Mouse (Mus musculus): ENCODE data around the gene Pofut2. TPM values are rescaled to one million over a fixed set of nuclear protein-coding genes. Genes with fewer than 3 reads are reported as not detected.
"Not testable (repeated sequence)": the region's sequence is repeated elsewhere in the genome, so short reads cannot be mapped to it uniquely, and the experiment has no call there.

The Pofut2 gene
- total RNA-seq, 2 experiments from 2014 or later = 31.7 to 32.6 TPM

DNA sequence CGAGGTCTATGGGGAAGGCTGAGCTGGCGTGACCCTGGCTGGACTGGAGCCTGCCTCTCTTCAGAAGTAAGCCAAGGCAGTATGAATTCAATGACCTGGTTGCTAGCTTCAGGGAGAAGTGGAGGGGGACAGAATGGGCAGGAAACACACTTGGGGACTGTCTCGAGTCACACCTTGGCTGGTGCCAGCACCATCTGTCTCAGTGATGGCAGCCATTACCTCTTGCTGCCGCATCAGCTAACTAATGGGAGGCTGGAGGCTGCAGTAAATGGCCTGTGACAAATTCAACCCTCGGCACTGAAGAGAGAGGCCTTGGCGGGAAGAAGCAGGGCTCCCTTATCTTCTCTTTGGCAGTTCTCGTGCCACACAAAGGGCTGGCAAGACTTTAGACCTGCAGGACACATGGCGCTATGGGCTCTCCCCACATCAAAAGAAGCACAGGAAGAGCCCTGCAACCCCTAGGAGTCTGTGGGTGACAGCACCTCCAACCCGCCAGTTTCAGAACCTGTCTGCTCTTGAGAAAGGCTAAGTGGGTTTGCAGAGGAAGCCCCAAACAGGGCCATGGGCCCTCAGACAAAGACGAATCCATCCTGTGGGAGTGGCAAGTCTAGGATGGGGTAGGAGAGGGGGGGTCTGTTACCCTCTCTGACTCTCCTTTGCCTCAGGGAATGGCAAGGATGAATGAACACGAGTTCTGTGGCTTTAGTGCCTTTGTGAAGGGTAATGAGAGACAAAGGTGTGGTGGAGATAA, 14.1 kb downstream of the Pofut2 start:
- no peak for DNase-seq

DNA sequence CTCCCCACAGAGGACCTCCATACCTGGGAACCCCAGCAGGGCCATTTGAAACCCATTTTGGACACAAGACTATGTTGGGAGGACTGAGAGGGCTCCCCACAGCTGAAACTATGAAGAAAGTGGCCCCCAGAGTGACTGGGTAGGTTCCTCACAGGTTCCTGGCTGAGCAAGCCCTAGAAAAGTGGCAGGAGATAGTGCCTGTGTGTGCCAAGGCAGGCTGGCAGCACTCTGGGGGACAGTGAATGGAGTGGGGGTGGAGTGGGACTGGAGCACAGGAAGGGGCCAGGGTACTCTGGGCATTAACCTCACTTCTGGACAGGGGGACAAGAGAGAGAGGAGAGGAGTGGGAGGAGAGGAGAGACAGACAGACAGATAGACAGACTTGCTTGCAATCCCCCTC, 14.8 kb downstream of the Pofut2 start:
- no peak for DNase-seq

DNA sequence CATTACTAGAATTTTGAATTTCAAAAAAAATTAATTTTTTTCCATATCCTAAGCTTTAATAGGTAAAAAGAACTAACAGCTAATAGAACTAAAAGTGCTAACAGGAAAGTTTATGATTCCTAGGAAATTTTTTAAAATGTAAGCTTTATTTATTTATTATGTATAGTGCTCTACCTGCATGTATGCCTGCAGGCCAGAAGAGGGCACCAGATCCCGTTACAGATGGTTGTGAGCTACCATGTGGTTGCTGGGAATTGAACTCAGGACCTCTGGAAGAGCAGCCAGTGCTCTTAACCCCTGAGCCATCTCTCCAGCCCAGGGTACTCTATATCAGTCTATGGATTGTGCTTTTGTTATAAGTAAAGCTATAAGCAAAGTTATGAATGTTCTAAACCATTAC, 23.1 kb downstream of the Pofut2 start:
- DNase-seq = not testable (repeated sequence)

- peak; percentile 61 to 64 for DNase-seq
Measured at GRCm38 (mm10) chr10:77282822-77283221, 23.8 kb downstream of the Pofut2 start.

DNA sequence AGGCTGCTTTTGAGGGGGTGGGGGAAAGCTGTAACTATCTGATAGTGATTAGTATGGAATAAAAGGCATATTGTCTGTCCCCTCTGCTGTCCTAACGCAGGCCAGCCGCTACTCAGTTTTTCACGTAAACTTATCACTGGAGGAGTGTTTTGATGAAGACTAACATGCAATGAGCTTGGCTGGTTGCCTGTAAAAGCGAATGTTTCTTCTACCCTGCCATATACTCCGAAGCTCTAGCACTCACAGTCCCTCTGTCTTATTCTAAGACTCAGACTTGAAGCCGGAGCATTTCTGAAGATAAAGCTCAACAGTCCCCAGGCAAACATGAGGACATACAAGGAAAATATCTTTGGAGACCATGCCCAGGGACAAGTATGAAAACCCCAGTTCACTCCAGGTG, 25.8 kb downstream of the Pofut2 start:
- DNase-seq = no peak

GRCm38 (mm10) chr10:77287626-77288025, 28.6 kb downstream of the Pofut2 start:
- no peak for DNase-seq

DNA sequence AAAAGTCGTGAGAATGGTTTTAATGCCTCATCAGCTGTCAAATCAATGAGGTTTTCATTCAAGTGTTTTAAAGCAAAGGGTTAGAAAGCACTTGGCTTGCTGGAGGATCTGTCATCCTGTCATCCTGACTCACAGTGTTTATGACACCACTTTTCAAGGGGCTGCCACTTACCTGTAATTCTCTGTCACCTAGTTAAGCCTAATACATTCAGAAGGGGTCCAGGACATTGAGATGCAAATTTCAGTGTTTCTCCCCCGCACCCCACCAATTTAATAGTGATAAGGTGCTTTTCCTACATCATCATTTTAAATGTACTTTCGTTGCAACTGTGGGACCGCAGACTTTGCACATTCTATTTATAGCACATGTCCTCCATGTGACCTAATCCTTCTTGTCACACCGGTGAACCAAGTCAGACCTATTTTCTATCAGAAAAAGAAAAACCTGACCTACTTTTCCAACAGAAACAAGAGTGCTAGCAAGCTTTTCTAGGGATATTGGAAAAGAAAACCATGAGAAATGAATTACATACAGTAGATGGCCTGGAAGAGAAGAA, 29.7 kb downstream of the Pofut2 start:
- no peak for DNase-seq

DNA sequence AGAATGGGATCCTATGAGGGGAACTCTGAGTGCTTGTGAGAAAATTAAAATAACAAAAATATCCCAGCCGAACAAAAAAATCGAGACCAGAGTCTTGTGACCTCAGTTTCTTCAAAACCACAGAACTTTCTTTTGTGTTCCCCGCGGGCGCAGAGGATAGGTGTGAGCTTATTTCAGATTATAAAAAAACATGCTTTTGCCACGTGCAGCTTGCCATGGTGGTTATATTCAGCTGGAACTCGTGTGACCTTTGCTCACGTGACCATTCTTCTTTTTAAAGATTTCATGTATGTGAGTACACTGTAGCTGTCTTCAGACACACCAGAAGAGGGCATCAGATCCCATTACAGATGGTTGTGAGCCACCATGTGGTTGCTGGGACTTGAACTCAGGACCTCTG, 30.5 kb downstream of the Pofut2 start:
- DNase-seq = no peak

GRCm38 (mm10) chr10:77290624-77291366, 31.8 kb downstream of the Pofut2 start:
- DNase-seq = no peak

- peak; percentile 27 to 33 for DNase-seq
Measured at GRCm38 (mm10) chr10:77294691-77295090, 35.7 kb downstream of the Pofut2 start.

DNA sequence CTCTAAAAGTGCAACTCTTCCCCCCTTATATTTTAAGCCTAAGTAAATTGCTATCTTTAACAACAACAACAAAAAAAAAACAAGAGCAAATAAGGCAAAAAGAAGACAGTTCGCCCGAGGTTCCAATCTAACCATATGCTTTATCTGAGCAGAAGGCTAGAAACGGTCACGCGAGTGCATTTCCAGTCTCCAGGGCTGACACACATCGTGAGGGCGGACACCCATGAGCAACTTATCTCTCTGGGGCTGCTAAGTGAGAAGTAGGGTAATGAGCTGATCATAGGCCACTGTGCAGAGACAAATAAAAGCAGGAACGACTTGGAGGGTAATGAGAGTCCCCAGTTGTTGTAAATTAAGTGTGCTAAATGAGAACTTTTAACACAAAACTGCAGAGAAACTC, 39.6 kb downstream of the Pofut2 start:
- DNase-seq = no peak

DNA sequence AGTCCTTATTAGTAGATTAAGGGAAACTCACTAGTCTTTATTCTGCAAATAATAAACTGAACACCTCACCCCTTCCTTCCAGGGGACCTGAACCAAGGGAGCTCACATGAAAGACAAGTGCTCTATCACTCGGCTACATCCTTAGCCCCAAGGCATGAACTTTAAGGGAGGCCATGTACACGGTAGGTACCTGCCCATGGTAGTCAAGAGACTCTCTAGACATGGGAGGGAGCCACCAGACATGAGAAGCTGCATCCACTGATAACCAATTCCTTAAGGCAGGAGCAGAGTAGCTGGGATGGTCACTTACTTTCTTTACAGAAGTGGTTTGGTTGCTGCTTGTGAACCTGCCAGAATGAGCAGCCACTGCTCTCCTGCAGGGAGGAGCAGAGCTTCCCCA, 40.2 kb downstream of the Pofut2 start:
- no peak for DNase-seq

DNA sequence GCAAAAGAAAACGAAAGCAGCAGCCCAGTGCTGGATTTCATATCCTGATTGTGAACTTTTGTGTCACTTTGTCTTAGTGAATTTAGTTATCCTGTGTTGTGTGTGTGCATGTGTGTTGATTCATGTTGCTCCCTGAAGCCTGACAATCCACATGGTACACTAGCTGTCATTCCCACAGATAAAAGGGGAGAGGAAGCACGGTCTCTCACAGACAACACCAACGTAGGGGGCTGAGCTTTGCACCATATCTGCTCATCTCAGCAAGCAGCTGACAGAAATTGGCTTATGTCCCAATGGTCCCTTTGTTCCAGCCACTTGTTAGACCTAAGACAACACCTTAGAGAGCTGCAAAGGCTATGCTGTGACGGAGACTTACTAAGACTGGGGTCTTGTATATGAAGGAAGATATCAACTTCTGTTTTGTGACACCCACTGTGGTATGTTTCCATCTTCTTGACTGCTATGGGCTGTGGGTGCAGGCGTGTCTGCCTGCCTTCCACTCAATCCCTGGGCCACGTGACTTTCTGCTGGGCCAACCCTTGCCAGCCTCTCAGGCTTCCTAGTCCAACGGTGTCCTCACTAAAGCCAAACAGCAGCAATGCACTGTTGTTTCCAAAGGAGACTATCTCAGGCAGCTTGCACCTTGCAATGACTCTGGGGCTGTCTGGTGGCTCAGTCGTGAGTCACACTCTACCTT, 41.4 kb downstream of the Pofut2 start:
- no peak for DNase-seq

- no peak for DNase-seq
Measured at GRCm38 (mm10) chr10:77300934-77301297, 41.9 kb downstream of the Pofut2 start.

- no peak for DNase-seq
Measured at GRCm38 (mm10) chr10:77304362-77304761, 45.3 kb downstream of the Pofut2 start.

GRCm38 (mm10) chr10:77304840-77305533, 46.0 kb downstream of the Pofut2 start:
- no peak for DNase-seq

GRCm38 (mm10) chr10:77305766-77306165, 46.7 kb downstream of the Pofut2 start:
- no peak for DNase-seq

DNA sequence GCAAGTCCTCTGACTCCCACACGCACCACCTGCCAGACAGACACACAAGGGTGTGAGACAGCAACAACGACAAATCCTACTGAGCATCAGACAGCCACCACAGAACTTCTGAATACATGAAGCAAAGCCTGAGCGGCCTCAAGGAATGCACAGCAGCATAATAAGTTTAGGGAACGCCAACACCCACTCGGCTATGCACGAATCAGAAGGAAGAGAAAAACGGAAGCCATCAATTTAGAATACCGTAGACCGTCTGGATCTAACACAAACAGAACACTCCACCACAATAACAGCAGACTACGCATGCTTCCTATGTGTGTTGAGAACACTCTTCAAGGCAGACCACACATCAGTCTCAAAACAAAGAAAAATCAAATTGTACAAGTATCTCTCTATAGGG, 50.0 kb downstream of the Pofut2 start:
- no peak for DNase-seq

DNA sequence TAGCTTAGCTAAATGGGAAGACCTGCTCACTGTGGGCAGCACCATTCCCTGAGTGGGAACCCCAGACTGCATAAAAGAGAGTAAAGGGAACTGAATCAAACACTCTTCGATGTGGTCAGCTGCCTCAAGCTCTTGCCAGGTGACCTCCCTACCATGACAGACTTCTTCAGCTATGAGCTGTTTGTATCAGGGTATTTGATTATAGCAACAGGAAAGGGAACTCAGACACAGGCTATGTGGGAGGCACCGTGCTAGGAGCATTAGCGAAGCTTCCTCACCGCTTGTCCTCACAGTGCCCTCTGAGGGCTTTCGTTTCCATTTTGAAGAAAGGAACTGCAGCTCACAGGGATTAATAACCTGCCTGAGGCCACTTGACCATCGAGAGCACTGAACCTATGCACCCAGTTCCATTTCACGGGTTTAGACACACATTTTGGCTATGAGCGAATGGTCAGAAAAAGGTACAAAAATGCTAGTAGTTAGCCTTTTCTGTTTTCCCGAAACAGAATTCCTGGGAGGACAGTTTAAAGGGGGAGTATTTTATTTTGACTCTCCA, 55.8 kb downstream of the Pofut2 start:
- no peak for DNase-seq

DNA sequence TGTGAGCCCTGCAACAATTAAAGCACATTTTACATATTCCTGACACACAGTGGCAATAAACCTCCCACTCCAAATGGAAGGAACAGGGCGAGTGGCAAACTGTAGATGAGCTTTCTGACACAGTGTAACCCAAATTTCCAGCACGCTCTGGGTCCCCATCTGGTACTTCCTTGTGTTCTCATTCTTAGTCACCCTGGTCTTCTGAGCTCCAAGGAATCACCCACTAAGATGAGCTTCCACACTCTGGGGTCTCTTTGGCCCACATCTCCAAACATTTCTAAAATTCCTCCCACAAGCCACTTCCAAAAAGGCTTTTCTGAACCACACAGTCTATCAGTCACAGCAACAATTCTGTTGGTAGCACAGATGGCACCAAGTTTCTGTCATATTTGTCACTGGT, 56.7 kb downstream of the Pofut2 start:
- peak; percentile 59 to 69 for DNase-seq

All from layer of hippocampus, postnatal 36 days (tissue).